Mouse (Mus musculus): ENCODE data around the gene Cd82.

The Cd82 gene

GRCm38 (mm10) chr2:93446606-93447353 is 16.2 kb downstream of the Cd82 start:
- in situ Hi-C loops (cut with MboI, MseI) = loop anchor here (10.0 kb wide), 1 partner anchor 1502 kb away; the partner anchor contains the start of gene Gm9821

- in situ Hi-C loops (cut with MboI, MseI) = loop anchor here (10.0 kb wide), 1 partner anchor 1500 kb away; the partner anchor contains the start of gene Gm9821
These were observed 17.7 kb downstream of the Cd82 start for GRCm38 (mm10) chr2:93445237-93445651.

GRCm38 (mm10) chr2:93444280-93444679 is 18.7 kb downstream of the Cd82 start:
- in situ Hi-C loops (cut with MboI, MseI) = loop anchor here (10.0 kb wide), 1 partner anchor 1499 kb away; the partner anchor contains the start of gene Gm9821

- in situ Hi-C loops (cut with MboI, MseI) = loop anchor here (10.0 kb wide), 1 partner anchor 1498 kb away; the partner anchor contains the start of gene Gm9821
These were observed 19.8 kb downstream of the Cd82 start for GRCm38 (mm10) chr2:93443106-93443505.

- in situ Hi-C loops (cut with MboI, MseI) = loop anchor here (10.0 kb wide), 1 partner anchor 1495 kb away; the partner anchor contains the start of gene Gm9821
These were observed 23.0 kb downstream of the Cd82 start for GRCm38 (mm10) chr2:93439812-93440559.

- in situ Hi-C loops (cut with MboI, MseI) = no loop called here
These were observed 23.6 kb downstream of the Cd82 start for GRCm38 (mm10) chr2:93439352-93439771.

- in situ Hi-C loops (cut with MboI, MseI) = no loop called here
These were observed 24.6 kb downstream of the Cd82 start for GRCm38 (mm10) chr2:93438335-93438734.

GRCm38 (mm10) chr2:93435577-93435976 is 27.4 kb downstream of the Cd82 start:
- in situ Hi-C loops (cut with MboI, MseI) = no loop called here

- in situ Hi-C loops (cut with MboI, MseI) = no loop called here
These were observed 28.0 kb downstream of the Cd82 start for GRCm38 (mm10) chr2:93434896-93435295.

GRCm38 (mm10) chr2:93433543-93433942 is 29.4 kb downstream of the Cd82 start:
- in situ Hi-C loops (cut with MboI, MseI) = no loop called here

GRCm38 (mm10) chr2:93432600-93433389 is 30.1 kb downstream of the Cd82 start:
- in situ Hi-C loops (cut with MboI, MseI) = no loop called here

- in situ Hi-C loops (cut with MboI, MseI) = no loop called here
These were observed 31.2 kb downstream of the Cd82 start for GRCm38 (mm10) chr2:93431575-93432325.

GRCm38 (mm10) chr2:93430993-93431392 is 31.9 kb downstream of the Cd82 start:
- in situ Hi-C loops (cut with MboI, MseI) = no loop called here

- in situ Hi-C loops (cut with MboI, MseI) = no loop called here
These were observed 34.9 kb downstream of the Cd82 start for GRCm38 (mm10) chr2:93428004-93428531.

- in situ Hi-C loops (cut with MboI, MseI) = no loop called here
These were observed 35.8 kb downstream of the Cd82 start for GRCm38 (mm10) chr2:93427000-93427715.

- in situ Hi-C loops (cut with MboI, MseI) = no loop called here
These were observed 37.1 kb downstream of the Cd82 start for GRCm38 (mm10) chr2:93425810-93426209.

GRCm38 (mm10) chr2:93424307-93424984 is 38.5 kb downstream of the Cd82 start:
- in situ Hi-C loops (cut with MboI, MseI) = loop anchor here (5.0 kb wide), 1 partner anchor 43 kb away; no protein-coding TSS in a partner anchor

GRCm38 (mm10) chr2:93421320-93421719 is 41.6 kb downstream of the Cd82 start:
- in situ Hi-C loops (cut with MboI, MseI) = loop anchor here (5.0 kb wide), 1 partner anchor 46 kb away; no protein-coding TSS in a partner anchor

GRCm38 (mm10) chr2:93419971-93420370 is 43.0 kb downstream of the Cd82 start:
- in situ Hi-C loops (cut with MboI, MseI) = loop anchor here (5.0 kb wide), 1 partner anchor 47 kb away; no protein-coding TSS in a partner anchor
